Mouse (Mus musculus): ENCODE measurements around the gene Gm3336.

Gene Gm3336

GRCm38 (mm10) chr8:70695318-70696018, 22.9 kb upstream of the Gm3336 start:
- no peak for DNase-seq (ENCODE audit: low spot score)

- DNase-seq (ENCODE audit: low spot score) = peak; percentile 74
Measured at GRCm38 (mm10) chr8:70696019-70696885, 22.1 kb upstream of the Gm3336 start.

GRCm38 (mm10) chr8:70696946-70697345, 21.4 kb upstream of the Gm3336 start:
- DNase-seq (ENCODE audit: low spot score) = no peak

- DNase-seq (ENCODE audit: low spot score) = no peak
Measured at GRCm38 (mm10) chr8:70697366-70698250, 20.7 kb upstream of the Gm3336 start.

GRCm38 (mm10) chr8:70698310-70699109, 19.8 kb upstream of the Gm3336 start, which contains the start of gene Jund:
Gene Jund, plus strand, starts transcription at chr8:70698949.
- peak; percentile 99 for DNase-seq (ENCODE audit: low spot score)

GRCm38 (mm10) chr8:70699116-70699833, 19.1 kb upstream of the Gm3336 start:
- no peak for DNase-seq (ENCODE audit: low spot score)

GRCm38 (mm10) chr8:70699834-70700554, 18.3 kb upstream of the Gm3336 start:
- DNase-seq (ENCODE audit: low spot score) = peak; percentile 80

- peak; percentile 90 for DNase-seq (ENCODE audit: low spot score)
Measured at GRCm38 (mm10) chr8:70700555-70700922, 17.8 kb upstream of the Gm3336 start.

- peak; percentile 45 for DNase-seq (ENCODE audit: low spot score)
Measured at GRCm38 (mm10) chr8:70701048-70701981, 17.0 kb upstream of the Gm3336 start.

- DNase-seq (ENCODE audit: low spot score) = no peak
Measured at GRCm38 (mm10) chr8:70701982-70702841, 16.1 kb upstream of the Gm3336 start.

- no peak for DNase-seq (ENCODE audit: low spot score)
Measured at GRCm38 (mm10) chr8:70702842-70703182, 15.5 kb upstream of the Gm3336 start.

- no peak for DNase-seq (ENCODE audit: low spot score)
Measured at GRCm38 (mm10) chr8:70703287-70703686, 15.1 kb upstream of the Gm3336 start, which contains the start of gene Iqcn. Gene Iqcn, plus strand, starts transcription at chr8:70703457.

GRCm38 (mm10) chr8:70708281-70708680, 10.1 kb upstream of the Gm3336 start:
- DNase-seq (ENCODE audit: low spot score) = no peak

- no peak for DNase-seq (ENCODE audit: low spot score)
Measured at GRCm38 (mm10) chr8:70709794-70710193, 8.5 kb upstream of the Gm3336 start.

- no peak for DNase-seq (ENCODE audit: low spot score)
Measured at GRCm38 (mm10) chr8:70710296-70710695, 8.0 kb upstream of the Gm3336 start.

- no peak for DNase-seq (ENCODE audit: low spot score)
Measured at GRCm38 (mm10) chr8:70711041-70711440, 7.3 kb upstream of the Gm3336 start.

GRCm38 (mm10) chr8:70713991-70714390, 4.4 kb upstream of the Gm3336 start:
- DNase-seq (ENCODE audit: low spot score) = no peak

- no peak for DNase-seq (ENCODE audit: low spot score)
Measured at GRCm38 (mm10) chr8:70715086-70715485, 3.3 kb upstream of the Gm3336 start.
